In genomic region chr2:28418034-28418433, GRCm38 (mm10) we compare ENCODE assay signal across 9 mouse cellular contexts. TPM values are rescaled to one million over a fixed set of nuclear protein-coding genes. Genes with fewer than 3 reads are reported as not detected.
A peak's percentile ranks its signal among the peaks of the same experiment; 100 is the strongest.
DNase-seq lines count a peak whose midpoint lies in the region; ATAC-seq and TF ChIP-seq lines count a peak whose summit lies in the region.
"Had no signal": no experiment of that assay in that cellular context is flagged by ENCODE, and none has a peak within 500 bp of the region (broad histone marks: within the 10 kb centered on the region; RNA-seq: fewer than 3 reads in every experiment).

No protein-coding gene starts in this region.

- H3K4me1 ChIP-seq in ES-Bruce4 (ENCODE audit: control insufficient read depth, insufficient read depth, low read length): no peaks in the 10 kb centered on the region
- H3K4me1 ChIP-seq in lung, embryonic 14.5 days (ENCODE audit: insufficient read depth): no peaks in the 10 kb centered on the region

- no peak overlapping the region for H3K4me2 ChIP-seq in lung, embryonic 14.5 days
- H3K4me2 ChIP-seq: heart, embryonic 15.5 days had no signal

- TF ChIP-seq POLR2A in ES-Bruce4 (IDR thresholded peaks at IDR 0.05; ENCODE audit: insufficient read depth, low read length): no peak

- no peak for TF ChIP-seq EP300 in ES-Bruce4 (IDR thresholded peaks at IDR 0.05; ENCODE audit: insufficient read depth, low read depth, low read length)

- H3K9ac ChIP-seq in ES-Bruce4 (ENCODE audit: low read depth, poor library complexity, severe bottlenecking): no peak overlapping the region
- no peak overlapping the region for H3K9ac ChIP-seq in lung, embryonic 14.5 days
- H3K9ac ChIP-seq: heart, embryonic 15.5 days had no signal

- peak; percentile 59 for DNase-seq in brain, embryonic 18.5 days (ENCODE audit: low read depth, low spot score)
- peak; percentile 36 for DNase-seq in fibroblast of lung, adult 2 months (ENCODE audit: low read depth)
- DNase-seq in heart, postnatal 25 days (ENCODE audit: low spot score): peak; percentile 58
- peak; percentile 32 for DNase-seq in large intestine, adult 2 months (ENCODE audit: low read depth, low spot score)
- peak; percentile 96 for DNase-seq in lung, embryonic 14.5 days
- peak; percentile 86 for DNase-seq in ovary, postnatal 14 days (ENCODE audit: low spot score)
- DNase-seq in thymus, postnatal 10 days (ENCODE audit: low spot score in 2 of 2): peak; percentile 33 to 80

- 48% methylated on average over 2 of the region's 2 CpGs for WGBS in large intestine, adult 2 months
- WGBS in lung, embryonic 14.5 days: 42% methylated on average over 2 of the region's 2 CpGs

- no peaks in the 10 kb centered on the region for H3K9me3 ChIP-seq in ES-Bruce4 (replicated peaks; ENCODE audit: control insufficient read depth, insufficient read depth, low read length, poor library complexity, severe bottlenecking)
- H3K9me3 ChIP-seq in lung, embryonic 14.5 days (ENCODE audit: low read depth, low read length): no peaks in the 10 kb centered on the region
- H3K9me3 ChIP-seq: heart, embryonic 15.5 days had no signal

- no peak overlapping the region for H3K4me3 ChIP-seq in ES-Bruce4 (ENCODE audit: low read depth, low read length)
- H3K4me3 ChIP-seq in lung, embryonic 14.5 days (ENCODE audit: low read depth, low read length): no peak overlapping the region
- H3K4me3 ChIP-seq: heart, embryonic 15.5 days had no signal

- peak; percentile 85 for TF ChIP-seq CTCF in ES-Bruce4 (IDR thresholded peaks at IDR 0.05; ENCODE audit: low read depth, low read length)
- peak; percentile 94 for TF ChIP-seq CTCF in lung, embryonic 14.5 days (IDR thresholded peaks at IDR 0.05; ENCODE audit: low read depth)

- no peaks in the 10 kb centered on the region for H3K27me3 ChIP-seq in ES-Bruce4 (ENCODE audit: control insufficient read depth, insufficient read depth, low read length, poor library complexity, severe bottlenecking)
- H3K27me3 ChIP-seq in lung, embryonic 14.5 days (ENCODE audit: insufficient read depth, low read length): no peaks in the 10 kb centered on the region

- H3K27ac ChIP-seq in ES-Bruce4 (ENCODE audit: insufficient read depth, low read length): no peak overlapping the region
- no peak overlapping the region for H3K27ac ChIP-seq in lung, embryonic 14.5 days (ENCODE audit: low read depth)
- H3K27ac ChIP-seq: heart, embryonic 15.5 days had no signal

- no peaks in the 10 kb centered on the region for H3K36me3 ChIP-seq in ES-Bruce4 (ENCODE audit: control insufficient read depth, insufficient read depth, low read length, poor library complexity, severe bottlenecking)
- no peaks in the 10 kb centered on the region for H3K36me3 ChIP-seq in lung, embryonic 14.5 days (ENCODE audit: insufficient read depth)
- H3K36me3 ChIP-seq: heart, embryonic 15.5 days had no signal

- peak; percentile 47; the same call in 1 of the 2 replicates for ATAC-seq in lung, embryonic 14.5 days (ENCODE audit: insufficient read depth)

- intact Hi-C loops in heart, postnatal 25 days (cut with DNase I): loop anchor here (1.0 to 5.0 kb wide), 2 partner anchors 214 to 436 kb away; no protein-coding TSS in a partner anchor

RNA-seq across cellular contexts. Expression of gene Ppp1r26, which starts 28.6 kb away (rescaled TPM):
- 4.0 and 4.1 TPM in 2 replicates for polyA plus RNA-seq in ES-Bruce4 (2011; ENCODE audit: insufficient read depth, insufficient read length, low read depth, missing spikeins)
- total RNA-seq in heart, postnatal 25 days (2021): 1 to 10 TPM; 4.2 to 4.6 TPM
- polyA plus RNA-seq in large intestine, adult 2 months (2012; rRNA removed): 1.1 and 2.1 TPM in 2 replicates
- polyA plus RNA-seq in lung, embryonic 14.5 days (2014; fragmentation: Nextera tagmentation; extraction: Ambion mirVana): 5.9 and 6.8 TPM in 2 replicates

RNA-seq across cellular contexts. Expression of gene 1700007K13Rik, which starts 48.1 kb away (rescaled TPM):
- 34.9 and 41.9 TPM in 2 replicates for polyA plus RNA-seq in ES-Bruce4 (2011; ENCODE audit: insufficient read depth, insufficient read length, low read depth, missing spikeins)
- total RNA-seq in heart, postnatal 25 days (2021): not detected
- polyA plus RNA-seq in large intestine, adult 2 months (2012; rRNA removed): not detected in 2 replicates
- 1.3 TPM in 1 of 2 replicates, not detected in the other for polyA plus RNA-seq in lung, embryonic 14.5 days (2014; fragmentation: Nextera tagmentation; extraction: Ambion mirVana)

RNA-seq across cellular contexts. Expression of gene Mrps2, which starts 49.8 kb away (rescaled TPM):
- polyA plus RNA-seq in ES-Bruce4 (2011; ENCODE audit: insufficient read depth, insufficient read length, low read depth, missing spikeins): 68.4 and 74.6 TPM in 2 replicates
- total RNA-seq in heart, postnatal 25 days (2021): 10 to 100 TPM; 43.0 to 43.9 TPM
- polyA plus RNA-seq in large intestine, adult 2 months (2012; rRNA removed): 35.9 and 40.6 TPM in 2 replicates
- 58.5 and 59.9 TPM in 2 replicates for polyA plus RNA-seq in lung, embryonic 14.5 days (2014; fragmentation: Nextera tagmentation; extraction: Ambion mirVana)

Comparison
In these comparisons a context has a peak if more than half of its experiments do, and no peak if none do; other contexts are left out.
1. DNase-seq: peak in every context shown above with its lines; median percentile 96 in lung, embryonic 14.5 days; 86 in ovary, postnatal 14 days; 59 in brain, embryonic 18.5 days; 58 in heart, postnatal 25 days; 56 in thymus, postnatal 10 days; 36 in fibroblast of lung, adult 2 months; 32 in large intestine, adult 2 months.
2. RNA of gene 1700007K13Rik, which starts 48.1 kb away (polyA plus RNA-seq): 34.9 to 41.9 TPM in ES-Bruce4; 1.3 TPM in lung, embryonic 14.5 days and not detected in large intestine, adult 2 months; every median in the first group is over 10 times any median in the second.